ENCODE assay signal across 8 mouse cellular contexts in genomic region chr3:116331811-116332464, GRCm38 (mm10).
DNase-seq lines count a peak whose midpoint lies in the region; ATAC-seq lines count a peak whose summit lies in the region.

No protein-coding gene starts in this region.

- no peak overlapping the region for H3K27ac ChIP-seq in forebrain, embryonic 13.5 days
- H3K27ac ChIP-seq in hindbrain, embryonic 16.5 days (ENCODE audit: low read depth, low read length), result no peak overlapping the region

- H3K4me3 ChIP-seq in forebrain, embryonic 13.5 days, result no peak overlapping the region
- no peak overlapping the region for H3K4me3 ChIP-seq in hindbrain, embryonic 16.5 days (ENCODE audit: low read length)

- WGBS in forebrain, embryonic 13.5 days, result 41% methylated on average over 8 of the region's 8 CpGs
- 42% methylated on average over 8 of the region's 8 CpGs for WGBS in hindbrain, embryonic 16.5 days

- H3K4me2 ChIP-seq in forebrain, embryonic 13.5 days, result no peak overlapping the region
- no peak overlapping the region for H3K4me2 ChIP-seq in hindbrain, embryonic 16.5 days (ENCODE audit: low read length)

- no peak overlapping the region for H3K9ac ChIP-seq in forebrain, embryonic 13.5 days
- no peak overlapping the region for H3K9ac ChIP-seq in hindbrain, embryonic 16.5 days (ENCODE audit: low read depth, low read length)

- peaks cover 13% of the 10 kb centered on the region; the same call in 1 of the 2 replicates for H3K36me3 ChIP-seq in forebrain, embryonic 13.5 days (ENCODE audit: poor library complexity, severe bottlenecking)
- H3K36me3 ChIP-seq in hindbrain, embryonic 16.5 days (ENCODE audit: control insufficient read depth, insufficient read depth, low read length), result no peaks in the 10 kb centered on the region

- DNase-seq in ovary, postnatal 36 days (ENCODE audit: low spot score), result peak; percentile 25
- DNase-seq in ovary, postnatal 10 days (ENCODE audit: low spot score), result no peak
- DNase-seq in c-Kit-positive CD71-positive TER-119-negative erythroid progenitor cells, embryonic 14.5 days (ENCODE audit: low read depth), result peak; percentile 72
- peak; percentile 38 to 80 for DNase-seq in layer of hippocampus, postnatal 14 days (ENCODE audit: low spot score in 2 of 2)
- peak; percentile 52 for DNase-seq in right cerebral cortex, postnatal 4 days

- peaks cover 5% of the 10 kb centered on the region for H3K4me1 ChIP-seq in forebrain, embryonic 13.5 days
- H3K4me1 ChIP-seq in hindbrain, embryonic 16.5 days (ENCODE audit: control insufficient read depth, insufficient read depth, low read depth, low read length), result peaks cover under 1% of the 10 kb centered on the region

- peak; percentile 81 for ATAC-seq in forebrain, embryonic 13.5 days
- ATAC-seq in hindbrain, embryonic 16.5 days, result peak; percentile 87
- ATAC-seq in megakaryocyte, adult 5-6 weeks (ENCODE audit: poor library complexity, severe bottlenecking), result peak; percentile 70

- H3K27me3 ChIP-seq in forebrain, embryonic 13.5 days, result no peaks in the 10 kb centered on the region
- no peaks in the 10 kb centered on the region for H3K27me3 ChIP-seq in hindbrain, embryonic 16.5 days (replicated peaks; ENCODE audit: control insufficient read depth, insufficient read depth, low read length)

- H3K9me3 ChIP-seq in forebrain, embryonic 13.5 days (replicated peaks), result no peaks in the 10 kb centered on the region
- H3K9me3 ChIP-seq in hindbrain, embryonic 16.5 days (ENCODE audit: control insufficient read depth, low read length), result no peaks in the 10 kb centered on the region
